Mouse (Mus musculus) E14TG2a.4 (cell line): ENCODE data around the gene Nrip1.

Source experiments
- CTCF ChIP-seq: conservative IDR thresholded peaks from 2 replicates; pipeline ENCODE4 v1.5.1; 2014; ENCODE audit warnings: low read length
- NANOG ChIP-seq: IDR thresholded peaks from 2 replicates; pipeline ENCODE4 v1.6.1; 2014; ENCODE audit warnings: borderline replicate concordance, low read length, mixed read lengths

- TF ChIP-seq CTCF = no peak
- no peak for TF ChIP-seq NANOG
Measured at GRCm38 (mm10) chr16:76241266-76241665, 132.4 kb downstream of the Nrip1 start.
